Mouse (Mus musculus): ENCODE results near the gene Chst1.

Chst1 gene

DNA sequence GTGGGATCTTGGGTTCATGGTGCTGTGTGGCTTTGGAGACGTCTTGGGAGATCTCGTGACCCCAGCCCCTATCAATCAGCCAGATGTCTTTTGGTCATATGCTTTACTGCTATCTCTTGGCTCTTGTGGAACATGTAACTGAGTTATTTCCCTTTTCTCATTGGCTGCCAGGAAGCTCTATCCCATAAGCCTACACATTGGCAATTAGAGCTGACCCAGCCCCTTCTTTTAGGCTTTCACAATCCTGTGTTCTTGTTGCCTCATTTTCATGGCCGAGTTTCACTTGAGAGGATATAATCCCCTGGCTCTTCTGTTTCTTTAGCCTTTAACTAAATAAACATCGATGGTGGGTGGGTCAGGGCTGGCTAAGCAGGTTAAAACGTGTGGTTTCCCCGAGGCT is 7.6 kb downstream of the Chst1 start:
- Histone ChIP-seq H3K36me3 (ENCODE audit: insufficient read depth, low read length) (no peaks in the 10 kb centered on the region), H3K4me1 (replicated peaks; ENCODE audit: low read depth, low read length) (peaks cover 14% of the 10 kb centered on the region), H3K9me3 (ENCODE audit: low read length) (no peaks in the 10 kb centered on the region), H3K27me3 (ENCODE audit: insufficient read depth, low read length) (peaks cover 67% of the 10 kb centered on the region), H3K4me3 (replicated peaks; ENCODE audit: low read length) (no peak overlapping the region)
- TF ChIP-seq NANOG (IDR thresholded peaks at IDR 0.05; ENCODE audit: borderline replicate concordance, low read length): no peak

DNA sequence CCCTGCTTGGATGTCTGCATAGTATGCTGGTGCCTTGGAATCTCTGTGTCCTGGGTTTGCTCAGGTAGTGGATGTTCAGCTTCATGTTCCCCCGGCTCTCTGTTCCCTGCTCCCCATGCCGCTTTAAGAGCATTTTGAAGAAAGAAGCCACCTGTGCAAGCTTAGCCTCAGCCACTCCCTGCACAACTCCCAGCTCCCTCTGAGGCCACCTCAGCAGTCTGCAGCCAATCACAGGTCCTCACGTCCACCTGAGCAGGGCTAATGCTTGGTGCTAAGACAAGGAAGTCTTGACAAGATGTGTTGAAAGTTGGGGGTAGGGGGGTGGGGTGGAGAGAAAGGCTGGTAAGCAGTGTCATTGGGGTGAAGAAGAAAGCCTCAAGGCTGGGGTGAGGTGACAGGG is 8.1 kb downstream of the Chst1 start:
- no peak overlapping the region for H3K4me3 ChIP-seq (replicated peaks; ENCODE audit: low read length)
- H3K4me1 ChIP-seq (replicated peaks; ENCODE audit: low read depth, low read length): peaks cover 9% of the 10 kb centered on the region
- H3K36me3 ChIP-seq (ENCODE audit: insufficient read depth, low read length): no peaks in the 10 kb centered on the region
- H3K9me3 ChIP-seq (ENCODE audit: low read length): no peaks in the 10 kb centered on the region
- TF ChIP-seq POU5F1 (IDR thresholded peaks at IDR 0.05; ENCODE audit: borderline replicate concordance, low read length) (no peak), NANOG (IDR thresholded peaks at IDR 0.05; ENCODE audit: borderline replicate concordance, low read length) (no peak)
- peaks cover 65% of the 10 kb centered on the region for H3K27me3 ChIP-seq (ENCODE audit: insufficient read depth, low read length)

DNA sequence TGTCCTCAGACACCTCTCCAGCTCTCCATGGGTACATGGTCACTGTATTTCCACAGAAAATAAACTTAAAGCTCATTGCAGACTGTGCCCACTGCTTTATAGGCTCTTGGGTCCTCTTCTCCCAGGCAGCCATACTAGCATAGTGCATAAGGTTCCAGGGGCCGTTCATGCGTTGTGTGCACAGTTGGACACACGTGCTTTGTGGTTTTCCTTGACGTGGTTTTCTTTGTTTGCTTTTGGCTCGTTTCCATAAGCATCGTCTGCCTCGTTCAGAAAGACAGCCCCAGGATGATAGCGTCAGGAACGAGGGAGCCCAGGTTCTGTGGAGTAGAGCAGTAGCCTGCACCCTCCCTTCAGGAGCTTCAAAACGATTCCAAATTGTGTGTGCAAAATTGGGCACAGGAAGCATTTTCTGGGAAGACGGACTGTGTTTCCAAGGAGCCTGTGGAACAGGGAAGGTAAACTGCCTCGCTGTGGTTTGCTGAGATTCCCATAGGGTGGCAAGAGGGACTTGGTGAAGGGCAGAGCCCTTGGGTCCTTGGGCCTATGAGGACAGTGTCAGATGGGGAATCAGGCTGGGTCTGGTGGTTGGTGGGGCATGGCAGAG is 8.6 kb downstream of the Chst1 start:
- H3K27me3 ChIP-seq (ENCODE audit: insufficient read depth, low read length): peaks cover 64% of the 10 kb centered on the region
- peaks cover 6% of the 10 kb centered on the region; the same call in 1 of the 2 replicates for H3K4me1 ChIP-seq (replicated peaks; ENCODE audit: low read depth, low read length)

DNA sequence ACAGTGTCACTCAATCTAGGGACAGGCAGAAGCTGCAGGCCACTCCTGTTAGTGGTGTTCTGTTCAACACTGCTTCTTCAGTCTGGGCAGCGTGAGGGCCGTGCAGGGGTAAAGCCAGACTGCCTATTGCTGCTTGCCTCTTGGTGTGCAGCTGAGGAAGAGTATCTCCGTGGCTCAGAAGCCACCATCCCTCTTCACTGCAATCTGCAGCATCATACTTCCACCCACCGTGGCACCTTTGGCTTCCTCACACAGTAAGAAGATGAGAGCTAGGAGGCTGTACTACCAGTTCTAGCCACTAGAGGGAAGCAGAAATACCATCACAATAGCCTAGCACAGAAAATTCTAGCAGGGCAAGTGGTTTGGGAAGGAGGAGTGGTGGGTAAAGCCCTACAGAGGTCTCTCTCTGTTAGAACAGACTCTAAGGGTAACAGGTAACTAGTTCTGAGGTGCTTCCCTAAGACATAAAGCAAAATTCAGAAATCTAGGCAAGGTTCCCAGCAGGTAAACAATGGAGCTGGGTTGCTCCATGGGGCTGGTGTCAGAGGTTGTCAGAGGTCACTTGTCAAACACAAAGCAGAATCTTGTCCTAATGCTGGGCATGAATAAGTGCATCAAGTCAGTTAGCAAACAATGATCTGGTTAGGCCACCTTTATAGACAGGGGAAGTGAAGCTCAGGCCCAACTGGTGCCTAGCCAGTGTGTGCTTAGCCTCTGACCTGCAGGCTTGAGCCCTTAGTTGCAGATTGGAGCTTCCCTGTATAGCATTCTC is 9.5 kb downstream of the Chst1 start:
- Histone ChIP-seq H3K4me3 (replicated peaks; ENCODE audit: low read length) (no peak overlapping the region), H3K4me1 (replicated peaks; ENCODE audit: low read depth, low read length) (peaks cover 12% of the 10 kb centered on the region), H3K36me3 (ENCODE audit: insufficient read depth, low read length) (no peaks in the 10 kb centered on the region), H3K9me3 (ENCODE audit: low read length) (no peaks in the 10 kb centered on the region), H3K27me3 (ENCODE audit: insufficient read depth, low read length) (peaks cover 64% of the 10 kb centered on the region)
- TF ChIP-seq NANOG (IDR thresholded peaks at IDR 0.05; ENCODE audit: borderline replicate concordance, low read length) (no peak), CTCF (conservative IDR thresholded peaks at IDR 0.05; ENCODE audit: low read length) (peak; percentile 96)

More for the DNA sequence above, 8.6 kb downstream of the Chst1 start:
- Histone ChIP-seq H3K9me3 (ENCODE audit: low read length) (no peaks in the 10 kb centered on the region), H3K4me3 (replicated peaks; ENCODE audit: low read length) (no peak overlapping the region), H3K36me3 (ENCODE audit: insufficient read depth, low read length) (no peaks in the 10 kb centered on the region)
- TF ChIP-seq POU5F1 (IDR thresholded peaks at IDR 0.05; ENCODE audit: borderline replicate concordance, low read length): no peak
- TF ChIP-seq CTCF (conservative IDR thresholded peaks at IDR 0.05; ENCODE audit: low read length): no peak
- no peak for TF ChIP-seq NANOG (IDR thresholded peaks at IDR 0.05; ENCODE audit: borderline replicate concordance, low read length)

DNA sequence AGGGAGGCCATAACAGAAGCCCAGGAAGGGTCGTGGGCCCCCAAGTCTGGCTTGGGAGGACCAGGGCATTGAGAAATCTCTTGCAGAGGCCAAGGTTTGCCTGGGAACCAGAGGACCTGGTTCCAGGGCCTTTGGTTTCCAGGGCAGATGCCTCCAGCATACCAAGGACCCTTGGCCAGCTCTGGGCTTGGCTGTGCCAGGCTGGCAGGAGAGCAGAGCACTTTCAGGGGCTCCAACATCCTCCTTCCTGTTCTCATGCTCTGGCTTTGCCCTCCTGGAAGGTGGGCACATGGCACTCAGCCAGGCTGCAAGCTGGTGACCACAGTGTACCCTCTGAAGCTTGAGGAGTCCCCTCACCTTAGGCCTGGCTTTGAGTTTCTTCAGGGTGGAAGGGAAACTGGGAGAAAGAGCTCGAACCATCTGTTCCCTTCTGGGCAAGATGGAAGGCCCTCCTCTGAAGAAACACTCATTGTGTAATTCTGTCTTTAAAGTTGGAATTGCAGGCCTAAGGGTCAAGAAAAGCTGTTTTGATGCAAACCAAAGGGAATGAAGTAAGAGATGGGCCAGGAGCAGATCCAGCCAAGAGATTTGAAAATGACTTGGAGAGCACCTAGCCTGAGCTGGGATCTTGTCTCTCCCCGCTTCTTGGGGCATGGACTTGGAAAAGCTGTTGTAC is 10.3 kb downstream of the Chst1 start:
- H3K27me3 ChIP-seq (ENCODE audit: insufficient read depth, low read length): peaks cover 65% of the 10 kb centered on the region
- H3K9me3 ChIP-seq (ENCODE audit: low read length): no peaks in the 10 kb centered on the region
- TF ChIP-seq NANOG (IDR thresholded peaks at IDR 0.05; ENCODE audit: borderline replicate concordance, low read length): no peak
- TF ChIP-seq CTCF (conservative IDR thresholded peaks at IDR 0.05; ENCODE audit: low read length): no peak
- no peak for TF ChIP-seq POU5F1 (IDR thresholded peaks at IDR 0.05; ENCODE audit: borderline replicate concordance, low read length)
- H3K4me1 ChIP-seq (replicated peaks; ENCODE audit: low read depth, low read length): peaks cover 19% of the 10 kb centered on the region
- H3K4me3 ChIP-seq (replicated peaks; ENCODE audit: low read length): no peak overlapping the region
- no peaks in the 10 kb centered on the region for H3K36me3 ChIP-seq (ENCODE audit: insufficient read depth, low read length)

DNA sequence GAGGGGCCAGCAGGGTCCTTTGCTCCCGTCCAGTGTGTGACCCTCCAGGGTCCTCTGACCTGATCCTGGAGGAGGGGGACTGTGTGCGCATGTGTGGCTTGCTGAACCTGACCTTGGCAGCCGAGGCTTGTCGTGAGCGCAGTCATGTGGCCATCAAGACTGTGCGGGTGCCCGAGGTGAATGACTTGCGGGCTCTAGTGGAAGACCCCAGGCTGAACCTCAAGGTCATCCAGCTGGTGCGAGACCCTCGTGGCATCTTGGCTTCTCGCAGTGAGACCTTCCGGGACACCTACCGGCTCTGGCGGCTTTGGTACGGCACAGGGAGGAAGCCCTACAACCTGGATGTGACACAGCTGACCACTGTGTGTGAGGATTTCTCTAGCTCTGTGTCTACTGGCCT is 14.1 kb downstream of the Chst1 start:
- Histone ChIP-seq H3K9me3 (ENCODE audit: low read length) (no peaks in the 10 kb centered on the region), H3K4me1 (replicated peaks; ENCODE audit: low read depth, low read length) (peaks cover 12% of the 10 kb centered on the region), H3K36me3 (ENCODE audit: insufficient read depth, low read length) (no peaks in the 10 kb centered on the region), H3K27me3 (ENCODE audit: insufficient read depth, low read length) (peaks cover 43% of the 10 kb centered on the region), H3K4me3 (replicated peaks; ENCODE audit: low read length) (no peak overlapping the region; the same call in 1 of the 2 replicates)
- TF ChIP-seq POU5F1 (IDR thresholded peaks at IDR 0.05; ENCODE audit: borderline replicate concordance, low read length): no peak
- TF ChIP-seq CTCF (conservative IDR thresholded peaks at IDR 0.05; ENCODE audit: low read length): no peak
- no peak for TF ChIP-seq NANOG (IDR thresholded peaks at IDR 0.05; ENCODE audit: borderline replicate concordance, low read length)

DNA sequence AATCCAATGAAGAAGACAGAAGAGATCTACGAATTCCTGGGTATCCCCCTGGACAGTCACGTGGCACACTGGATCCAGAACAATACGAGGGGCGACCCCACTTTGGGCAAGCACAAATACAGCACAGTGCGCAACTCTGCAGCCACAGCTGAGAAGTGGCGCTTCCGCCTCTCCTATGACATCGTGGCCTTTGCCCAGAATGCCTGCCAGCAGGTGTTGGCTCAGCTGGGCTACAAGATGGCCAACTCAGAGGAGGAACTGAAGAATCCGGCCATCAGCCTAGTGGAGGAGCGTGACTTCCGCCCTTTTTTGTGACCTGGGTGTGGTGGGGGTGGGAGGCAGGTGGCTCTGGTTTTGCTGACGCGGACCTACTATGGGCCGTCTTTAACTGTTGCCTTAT is 14.6 kb downstream of the Chst1 start:
- Histone ChIP-seq H3K9me3 (ENCODE audit: low read length) (no peaks in the 10 kb centered on the region), H3K36me3 (ENCODE audit: insufficient read depth, low read length) (no peaks in the 10 kb centered on the region)
- TF ChIP-seq POU5F1 (IDR thresholded peaks at IDR 0.05; ENCODE audit: borderline replicate concordance, low read length) (no peak), CTCF (conservative IDR thresholded peaks at IDR 0.05; ENCODE audit: low read length) (no peak), NANOG (IDR thresholded peaks at IDR 0.05; ENCODE audit: borderline replicate concordance, low read length) (no peak)

DNA sequence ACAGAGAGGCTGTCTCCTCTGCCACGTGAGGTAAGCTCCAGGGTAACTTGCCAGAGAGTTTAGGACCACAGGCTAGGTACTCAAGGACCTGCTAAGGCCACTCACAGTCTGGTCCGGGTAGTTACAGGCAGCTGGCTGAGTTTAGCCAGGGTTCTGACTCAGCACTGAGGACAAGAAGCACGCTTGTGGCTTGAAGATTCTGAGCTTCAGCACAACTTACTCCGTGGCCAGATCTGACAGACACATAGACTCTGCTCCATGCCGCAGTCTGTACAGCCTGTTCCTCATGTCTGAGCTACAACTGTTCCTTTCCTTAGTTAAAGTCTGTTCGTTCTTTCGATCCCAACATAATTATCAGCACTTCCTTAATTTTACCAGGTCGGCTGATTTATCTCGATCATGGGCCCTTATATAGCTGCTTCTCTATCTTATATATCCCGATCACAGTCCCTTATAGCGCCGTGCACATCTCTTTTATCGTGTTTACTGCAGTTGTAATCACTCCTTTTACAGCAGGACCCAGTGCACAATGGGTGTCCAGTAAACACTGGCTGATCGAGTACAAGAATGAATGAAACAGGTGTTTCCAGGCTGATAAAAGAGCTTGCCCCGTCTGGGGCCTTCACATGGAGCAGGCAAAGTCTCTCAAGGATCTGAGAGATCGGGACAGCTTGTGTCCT is 17.7 kb downstream of the Chst1 start:
- 0 out of 2 replicates have a peak, but pooled peaks cover 6% of the 10 kb centered on the region for H3K9me3 ChIP-seq (ENCODE audit: low read length)
- no peak overlapping the region for H3K4me3 ChIP-seq (replicated peaks; ENCODE audit: low read length)
- no peaks in the 10 kb centered on the region for H3K36me3 ChIP-seq (ENCODE audit: insufficient read depth, low read length)
- peaks cover 34% of the 10 kb centered on the region for H3K27me3 ChIP-seq (ENCODE audit: insufficient read depth, low read length)
- H3K4me1 ChIP-seq (replicated peaks; ENCODE audit: low read depth, low read length): peaks cover 12% of the 10 kb centered on the region
- TF ChIP-seq POU5F1 (IDR thresholded peaks at IDR 0.05; ENCODE audit: borderline replicate concordance, low read length): no peak
- no peak for TF ChIP-seq CTCF (conservative IDR thresholded peaks at IDR 0.05; ENCODE audit: low read length)
- no peak for TF ChIP-seq NANOG (IDR thresholded peaks at IDR 0.05; ENCODE audit: borderline replicate concordance, low read length)

More for the DNA sequence above, 14.6 kb downstream of the Chst1 start:
- H3K4me1 ChIP-seq (replicated peaks; ENCODE audit: low read depth, low read length): peaks cover 12% of the 10 kb centered on the region
- H3K27me3 ChIP-seq (ENCODE audit: insufficient read depth, low read length): peaks cover 43% of the 10 kb centered on the region
- H3K4me3 ChIP-seq (replicated peaks; ENCODE audit: low read length): no peak overlapping the region; the same call in 1 of the 2 replicates

All from E14TG2a.4 (cell line).